Mouse (Mus musculus) spleen, embryonic (tissue): ENCODE measurements around the gene Atp6ap1.

Experiments used
- CTCF ChIA-PET: fragments of 350-600 bp; sonication (Branson Sonifier 250); formaldehyde crosslinking; loops from one replicate; lab custom pipeline; 2022; lab: Charles Lee

Atp6ap1 gene

GRCm38 (mm10) chrX:74296538-74297448, at the start of gene Atp6ap1:
Atp6ap1 (plus strand) TSS chrX:74297097.
- CTCF ChIA-PET, result interaction anchor here (0.5 kb wide), 1 partner anchor 133 kb away, joined by 4 read pairs; no protein-coding TSS in a partner anchor

- CTCF ChIA-PET, result interaction anchor here (0.6 kb wide), 2 partner anchors 162 to 164 kb away, joined by 4 to 8 read pairs; no protein-coding TSS in a partner anchor
Measured at GRCm38 (mm10) chrX:74248651-74249050, 48.2 kb upstream of the Atp6ap1 start.

- CTCF ChIA-PET, result interaction anchor here (0.5 kb wide), 1 partner anchor 16 kb away, joined by 3 read pairs; no protein-coding TSS in a partner anchor
Measured at GRCm38 (mm10) chrX:74249615-74250014, 47.3 kb upstream of the Atp6ap1 start, which contains the start of gene Flna. Flna (minus strand) TSS chrX:74249820.

DNA sequence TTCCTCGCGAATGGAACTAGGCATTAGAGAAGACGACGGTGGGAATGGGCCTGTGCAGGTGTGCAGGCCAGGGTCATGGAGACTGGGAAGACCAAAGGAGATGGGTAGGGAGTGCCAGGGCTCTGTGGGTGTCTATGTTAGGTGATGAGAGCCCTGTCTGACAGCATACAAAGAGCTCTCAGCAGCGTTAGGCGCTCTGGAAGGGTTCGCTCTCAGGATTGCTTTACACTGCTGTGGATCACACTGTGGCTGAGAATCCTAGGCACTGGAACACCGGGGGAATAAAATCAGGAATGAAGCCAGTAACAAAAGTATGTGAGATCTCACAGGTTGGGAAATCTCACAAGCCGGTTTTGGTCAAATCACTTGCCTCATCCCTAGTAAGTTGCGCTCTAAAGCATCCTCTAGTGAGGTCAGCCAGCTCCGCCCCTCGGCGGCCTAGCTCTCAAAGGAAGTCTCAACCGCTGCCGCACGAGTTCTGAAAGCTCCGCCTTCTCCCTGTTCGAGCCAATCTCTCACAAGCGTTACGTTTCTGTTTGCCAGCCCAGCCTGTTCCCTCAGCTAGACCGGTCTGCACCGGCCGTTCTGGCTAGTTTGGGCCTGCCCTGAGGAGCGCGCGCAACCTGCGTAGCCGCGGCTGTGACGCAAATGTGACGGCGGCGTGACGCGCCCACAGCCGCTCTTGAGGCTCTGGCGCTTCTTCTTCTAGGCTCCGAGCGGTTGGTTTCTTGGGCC, 42.6 kb upstream of the Atp6ap1 start, which contains the start of gene Emd:
Emd (plus strand) TSS at position 535 of the 735 bp plus-strand sequence.
- CTCF ChIA-PET, result no interaction called here

DNA sequence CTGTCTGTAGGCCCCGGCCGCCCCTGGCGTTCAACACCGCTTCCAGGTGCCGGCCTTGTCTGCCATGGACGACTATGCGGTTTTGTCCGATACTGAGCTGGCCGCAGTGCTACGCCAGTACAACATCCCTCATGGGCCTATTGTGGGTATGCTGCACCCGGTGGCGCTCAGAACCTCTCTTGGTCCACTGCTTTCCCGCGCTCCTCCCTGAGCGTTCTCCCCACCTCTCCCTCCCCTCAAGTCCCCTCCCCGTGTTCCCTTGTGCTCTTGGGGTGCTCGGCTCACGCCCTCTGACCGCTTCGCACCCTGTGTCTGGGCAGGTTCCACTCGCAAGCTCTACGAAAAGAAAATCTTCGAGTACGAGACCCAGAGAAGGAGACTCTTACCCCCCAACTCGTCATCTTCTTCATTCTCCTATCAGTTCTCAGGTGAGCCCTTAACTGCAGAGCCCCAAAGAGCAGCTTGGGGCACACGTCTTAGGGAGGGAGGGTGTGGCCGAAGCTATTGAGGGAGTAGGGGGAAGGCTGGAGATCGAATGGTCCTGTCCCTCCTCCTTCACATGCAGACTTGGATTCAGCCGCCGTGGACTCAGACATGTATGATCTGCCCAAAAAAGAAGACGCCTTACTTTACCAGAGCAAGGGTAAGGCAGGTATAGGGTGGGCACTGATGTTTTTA, 41.9 kb upstream of the Atp6ap1 start:
- CTCF ChIA-PET, result no interaction called here

GRCm38 (mm10) chrX:74257746-74258145, 39.2 kb upstream of the Atp6ap1 start:
- CTCF ChIA-PET, result no interaction called here

DNA sequence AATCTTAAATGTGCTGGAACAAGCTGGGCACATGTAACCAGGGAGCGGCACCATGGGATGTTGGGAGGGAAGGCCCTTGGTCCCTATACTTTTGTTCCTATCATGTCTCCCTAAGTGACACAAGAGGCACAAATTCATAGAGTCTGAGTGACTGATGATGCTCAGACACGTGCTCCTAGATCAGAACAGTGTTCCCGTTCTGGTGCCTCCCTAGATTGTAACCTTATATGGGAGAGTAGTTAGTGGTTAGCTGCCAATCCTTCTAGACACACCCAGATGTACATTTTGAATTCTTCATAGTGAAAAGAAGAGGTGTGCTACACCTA, 27.2 kb upstream of the Atp6ap1 start:
- CTCF ChIA-PET, result no interaction called here

GRCm38 (mm10) chrX:74270062-74270901, 26.6 kb upstream of the Atp6ap1 start, which contains the start of gene Rpl10:
Rpl10 (plus strand) TSS chrX:74270812.
- CTCF ChIA-PET, result interaction anchor here (1.1 to 1.3 kb wide), 2 partner anchors 11 to 25 kb away, joined by 3 to 4 read pairs; no protein-coding TSS in a partner anchor

GRCm38 (mm10) chrX:74270902-74271551, 25.9 kb upstream of the Atp6ap1 start:
- CTCF ChIA-PET, result interaction anchor here (0.6 to 1.3 kb wide), 4 partner anchors 10 to 158 kb away, joined by 3 to 4 read pairs (median 3); partner anchors contain the start of gene G6pdx

DNA sequence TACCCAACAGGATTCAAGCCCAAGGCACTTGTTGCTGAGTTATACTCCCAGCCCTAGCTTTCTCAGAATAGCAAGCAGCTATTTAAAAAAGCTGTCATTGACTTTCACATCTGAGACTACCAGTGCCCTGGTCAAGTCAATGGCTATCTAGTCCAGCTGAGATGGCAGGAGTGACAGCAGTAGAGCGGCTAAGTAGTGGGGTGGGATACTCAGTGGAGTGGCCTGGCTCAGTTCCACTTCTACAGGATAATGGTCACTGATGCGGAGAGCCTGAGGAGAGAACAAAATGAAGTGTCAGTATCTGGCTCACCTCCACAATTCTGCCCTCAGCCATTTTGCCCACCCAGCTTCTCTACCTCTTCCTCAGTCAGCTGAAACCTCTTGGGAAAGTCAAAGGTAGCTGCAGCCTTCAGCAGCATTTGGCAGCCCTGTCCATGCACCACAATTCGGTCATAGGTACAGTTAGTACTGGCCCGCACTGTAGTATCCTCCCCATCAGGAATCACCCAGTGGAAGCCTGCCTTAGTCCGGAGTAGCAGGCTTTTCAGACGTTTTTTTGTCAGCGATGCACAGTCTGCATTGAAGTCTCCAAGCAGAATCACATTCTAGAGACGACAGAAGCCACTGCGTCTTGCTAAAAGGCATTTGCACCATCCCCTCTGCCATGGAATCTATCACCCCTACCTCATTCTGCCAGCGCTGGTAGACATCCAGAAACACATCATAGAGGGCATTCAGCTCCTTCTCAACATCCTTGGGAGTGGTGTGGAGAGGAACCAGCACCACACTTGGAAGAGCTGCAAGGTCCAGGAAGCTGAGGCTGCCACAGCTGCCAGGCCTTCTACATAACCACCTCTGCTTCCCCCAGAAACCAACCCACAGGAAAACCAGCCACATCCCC, 23.2 kb upstream of the Atp6ap1 start:
- CTCF ChIA-PET, result interaction anchor here (0.6 kb wide), 1 partner anchor 929 kb away, joined by 3 read pairs; no protein-coding TSS in a partner anchor

GRCm38 (mm10) chrX:74277916-74278315, 19.0 kb upstream of the Atp6ap1 start:
- CTCF ChIA-PET, result no interaction called here

- CTCF ChIA-PET, result interaction anchor here (1.2 kb wide), 1 partner anchor 10 kb away, joined by 4 read pairs; the partner anchor contains the start of gene Rpl10
Measured at GRCm38 (mm10) chrX:74281041-74281731, 15.7 kb upstream of the Atp6ap1 start.

- CTCF ChIA-PET, result interaction anchor here (1.2 kb wide), 1 partner anchor 11 kb away, joined by 4 read pairs; the partner anchor contains the start of gene Rpl10
Measured at GRCm38 (mm10) chrX:74281732-74282394, 15.0 kb upstream of the Atp6ap1 start, which contains the start of the genes Taz and Dnase1l1. Taz (plus strand) TSS chrX:74281912. Dnase1l1 (minus strand) TSS chrX:74282337.

GRCm38 (mm10) chrX:74282395-74283091, 14.4 kb upstream of the Atp6ap1 start:
- CTCF ChIA-PET, result no interaction called here

DNA sequence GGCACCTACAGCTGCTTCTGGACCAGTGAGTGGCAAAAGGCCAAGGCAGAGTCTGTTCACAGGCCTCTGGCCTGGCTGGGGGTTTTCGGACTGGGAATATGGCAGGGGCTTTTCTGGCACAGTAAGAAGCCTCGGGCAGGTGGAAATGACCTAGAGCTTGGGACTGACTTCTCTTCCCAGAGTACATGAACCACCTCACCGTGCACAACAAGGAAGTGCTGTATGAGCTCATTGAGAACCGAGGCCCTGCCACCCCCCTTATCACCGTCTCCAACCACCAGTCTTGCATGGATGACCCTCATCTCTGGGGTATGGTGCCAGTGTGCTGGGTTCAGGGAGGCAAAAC, 13.8 kb upstream of the Atp6ap1 start:
- CTCF ChIA-PET, result no interaction called here

DNA sequence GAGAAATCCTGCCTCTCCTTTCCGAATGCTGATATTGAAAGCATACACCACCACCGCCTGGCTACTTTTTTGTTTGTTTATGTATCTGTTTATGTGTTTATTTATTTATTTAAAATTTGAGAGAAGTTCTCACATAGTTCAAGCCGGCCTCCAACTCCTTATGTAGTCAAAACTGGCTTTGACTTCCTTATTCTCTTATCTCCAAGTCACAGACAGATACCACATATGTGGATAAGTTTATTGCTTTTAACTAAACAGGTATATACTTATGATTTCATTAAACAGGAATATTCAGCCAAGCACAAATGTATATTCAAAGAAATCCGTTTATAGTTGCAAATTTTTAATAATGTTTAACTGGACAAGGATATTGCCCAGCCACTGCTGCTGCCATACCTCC, 3.5 kb upstream of the Atp6ap1 start:
- CTCF ChIA-PET, result no interaction called here

GRCm38 (mm10) chrX:74298348-74298747, 1.5 kb downstream of the Atp6ap1 start:
- CTCF ChIA-PET, result no interaction called here
